Mouse (Mus musculus) liver, embryonic 15.5 days (tissue): Measurements from ENCODE around the gene Uap1. TPM values are rescaled to one million over a fixed set of nuclear protein-coding genes. Genes with fewer than 3 reads are reported as not detected.
A peak's percentile ranks its signal among the peaks of the same experiment; 100 is the strongest.

Source experiments
- ATAC-seq: fragments of 200-750 bp; cut with Nextera tagmentation; 2 replicates; pipeline ENCODE4 v1.8.0; 2017; ENCODE audit warnings: moderate number of reproducible peaks, mild to moderate bottlenecking, moderate library complexity; ENCODE audit not compliant: insufficient read depth
- H3K27ac ChIP-seq: fragments of 300-500 bp; sonication (generic); replicated peaks from 2 replicates; pipeline ENCODE4 v1.5.1; 2015; ENCODE audit warnings: mild to moderate bottlenecking, inconsistent platforms
- H3K27me3 ChIP-seq: fragments of 300-500 bp; sonication (generic); 2 replicates; pipeline ENCODE4 v1.6.1; 2015; ENCODE audit warnings: mild to moderate bottlenecking, inconsistent platforms
- H3K36me3 ChIP-seq: fragments of 300-500 bp; sonication (generic); replicated peaks from 2 replicates; pipeline ENCODE4 v1.6.1; 2015; ENCODE audit warnings: moderate library complexity, mild to moderate bottlenecking, inconsistent platforms
- H3K4me1 ChIP-seq: fragments of 300-500 bp; sonication (generic); replicated peaks from 2 replicates; pipeline ENCODE4 v1.6.1; 2015; ENCODE audit warnings: inconsistent platforms
- H3K4me2 ChIP-seq: fragments of 300-500 bp; sonication (generic); 2 replicates; pipeline ENCODE4 v1.6.1; 2015; ENCODE audit warnings: moderate library complexity, mild to moderate bottlenecking, inconsistent platforms
- H3K4me3 ChIP-seq: fragments of 300-500 bp; sonication (generic); replicated peaks from 2 replicates; pipeline ENCODE4 v1.5.1; 2015; ENCODE audit warnings: mild to moderate bottlenecking, inconsistent platforms
- H3K9ac ChIP-seq: fragments of 300-500 bp; sonication (generic); 2 replicates; pipeline ENCODE4 v1.6.1; 2015; ENCODE audit warnings: moderate library complexity, mild to moderate bottlenecking, inconsistent platforms
- H3K9me3 ChIP-seq: fragments of 300-500 bp; sonication (generic); replicated peaks from 2 replicates; pipeline ENCODE4 v1.6.1; 2016; ENCODE audit warnings: inconsistent platforms
- WGBS: fragments of 180-500 bp; shearing (Covaris S2); methylation state at CpG from one replicate; pipeline ENCODE4 v1.1.7; 2015; ENCODE audit warnings: mixed read lengths; ENCODE audit not compliant: insufficient replicate concordance; 5-methylcytosine and 5-hydroxymethylcytosine counted together
- polyA plus RNA-seq: library from polyadenylated mRNA; unstranded; fragments of >200 nt; fragmentation: Nextera tagmentation; extraction: Ambion mirVana; gene quantifications from 2 replicates; pipeline ENCODE4 v1.2.1, GENCODE M21; 2015

Gene Uap1
- polyA plus RNA-seq, 1 experiment from 2014 or later = 33.8 TPM

- no peak for ATAC-seq
- Histone ChIP-seq H3K36me3 (peaks cover 50% of the 10 kb centered on the region), H3K4me3 (no peak overlapping the region), H3K9me3 (no peaks in the 10 kb centered on the region), H3K4me1 (peaks cover 25% of the 10 kb centered on the region), H3K9ac (no peak overlapping the region), H3K4me2 (no peak overlapping the region), H3K27ac (no peak overlapping the region), H3K27me3 (no peaks in the 10 kb centered on the region)
- 57% methylated on average over 4 of the region's 4 CpGs for WGBS
Measured at GRCm38 (mm10) chr1:170149756-170150155, 25.0 kb downstream of the Uap1 start.

DNA sequence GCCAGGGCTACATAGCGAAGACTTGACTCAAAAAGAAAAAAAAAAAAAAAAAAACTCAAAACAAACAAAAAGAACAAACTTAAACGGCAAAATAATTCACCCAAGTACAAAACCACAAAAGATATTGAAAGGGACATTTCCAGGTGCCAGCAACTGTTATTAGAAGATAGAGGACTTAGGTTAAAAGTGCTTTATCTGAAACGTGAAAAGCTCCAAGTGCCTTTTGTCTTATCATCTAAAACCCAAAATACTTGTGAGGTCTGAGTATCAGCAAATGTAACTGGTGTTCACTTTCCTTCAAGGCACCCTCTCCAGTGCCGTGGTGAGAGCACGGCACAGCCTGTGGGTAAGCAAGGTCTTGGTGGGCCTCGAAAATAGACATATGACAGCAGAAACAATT lies 26.2 kb downstream of the Uap1 start:
- Histone ChIP-seq H3K4me1 (peaks cover 25% of the 10 kb centered on the region), H3K4me2 (0 out of 2 replicates have a peak overlapping the region, but pooled peaks have one; percentile 24), H3K27ac (peak overlapping the region; percentile 76), H3K9me3 (no peaks in the 10 kb centered on the region), H3K27me3 (no peaks in the 10 kb centered on the region), H3K36me3 (peaks cover 52% of the 10 kb centered on the region), H3K4me3 (no peak overlapping the region), H3K9ac (no peak overlapping the region)
- ATAC-seq = peak; percentile 84
- 19% methylated on average over 6 of the region's 6 CpGs for WGBS

- Histone ChIP-seq H3K27ac (peak overlapping the region; percentile 76), H3K9ac (no peak overlapping the region), H3K36me3 (peaks cover 58% of the 10 kb centered on the region), H3K4me1 (peaks cover 25% of the 10 kb centered on the region), H3K9me3 (no peaks in the 10 kb centered on the region), H3K27me3 (no peaks in the 10 kb centered on the region), H3K4me3 (no peak overlapping the region), H3K4me2 (0 out of 2 replicates have a peak overlapping the region, but pooled peaks have one; percentile 24)
- WGBS = 34% methylated on average over 9 of the region's 9 CpGs
- ATAC-seq = peak; percentile 64
Measured at GRCm38 (mm10) chr1:170147651-170148448, 26.9 kb downstream of the Uap1 start.

GRCm38 (mm10) chr1:170145606-170146005 lies 29.2 kb downstream of the Uap1 start:
- H3K9me3 ChIP-seq = no peaks in the 10 kb centered on the region
- H3K4me2 ChIP-seq = no peak overlapping the region
- no peaks in the 10 kb centered on the region for H3K27me3 ChIP-seq
- H3K36me3 ChIP-seq = peaks cover 69% of the 10 kb centered on the region
- no peak for ATAC-seq
- no peak overlapping the region for H3K27ac ChIP-seq
- WGBS = 87% methylated on average over 4 of the region's 4 CpGs
- peaks cover 25% of the 10 kb centered on the region for H3K4me1 ChIP-seq
- H3K4me3 ChIP-seq = no peak overlapping the region
- H3K9ac ChIP-seq = no peak overlapping the region

DNA sequence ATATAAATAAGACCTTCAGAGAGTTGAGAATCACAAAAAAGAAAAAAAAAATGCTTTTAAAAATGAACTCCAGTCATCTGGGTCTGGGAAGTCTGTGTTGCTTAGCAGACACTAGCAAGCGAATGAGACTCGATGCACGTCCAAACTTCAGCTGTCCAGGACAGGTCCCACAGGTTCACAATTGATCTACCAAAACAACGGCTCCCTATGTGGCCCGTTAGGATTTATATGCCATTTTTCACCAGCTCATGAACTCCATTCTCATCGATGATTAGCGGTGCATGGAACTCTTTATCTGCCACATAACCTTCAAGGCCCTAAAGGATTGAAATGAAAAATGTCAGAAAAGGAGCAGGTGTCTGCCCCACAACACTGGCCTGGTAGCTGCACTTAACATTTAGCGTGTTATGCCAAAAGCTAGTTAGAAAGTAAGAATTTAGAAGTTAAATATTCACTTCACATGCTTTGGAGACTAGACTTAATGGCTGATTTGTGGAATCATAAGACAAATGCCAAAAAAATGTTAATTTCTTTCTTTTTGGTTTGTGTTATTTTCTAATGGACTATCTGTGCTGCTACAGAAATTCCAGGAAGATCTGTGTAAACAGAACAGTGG lies 32.4 kb downstream of the Uap1 start:
- no peak for ATAC-seq
- Histone ChIP-seq H3K9me3 (no peaks in the 10 kb centered on the region), H3K4me3 (no peak overlapping the region), H3K9ac (no peak overlapping the region), H3K4me1 (peaks cover 1% of the 10 kb centered on the region), H3K4me2 (no peak overlapping the region), H3K27ac (no peak overlapping the region), H3K27me3 (no peaks in the 10 kb centered on the region), H3K36me3 (peaks cover 40% of the 10 kb centered on the region)
- 84% methylated on average over 8 of the region's 8 CpGs for WGBS

DNA sequence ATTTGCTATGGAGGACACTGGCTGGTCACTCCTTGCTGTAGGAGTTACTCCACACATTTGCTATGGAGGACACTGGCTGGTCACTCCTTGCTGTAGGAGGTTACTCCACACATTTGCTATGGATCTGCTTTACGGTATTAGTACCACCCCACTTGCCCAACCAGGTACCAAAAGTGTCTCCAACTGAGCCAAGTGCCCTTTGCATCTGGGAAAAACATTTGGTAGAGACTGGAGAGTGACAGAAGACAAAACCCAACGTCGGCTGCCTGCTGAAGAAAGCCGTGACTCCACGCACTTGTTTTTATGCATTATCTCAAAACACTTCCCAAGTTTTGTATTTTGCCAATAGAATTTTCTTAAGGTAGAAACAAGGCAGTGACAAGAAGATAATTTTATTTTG lies 33.1 kb downstream of the Uap1 start:
- H3K36me3 ChIP-seq = peaks cover 39% of the 10 kb centered on the region
- no peaks in the 10 kb centered on the region for H3K9me3 ChIP-seq
- no peaks in the 10 kb centered on the region for H3K27me3 ChIP-seq
- no peak for ATAC-seq
- no peaks in the 10 kb centered on the region for H3K4me1 ChIP-seq
- H3K9ac ChIP-seq = no peak overlapping the region
- H3K4me2 ChIP-seq = no peak overlapping the region
- H3K4me3 ChIP-seq = no peak overlapping the region
- H3K27ac ChIP-seq = no peak overlapping the region
- WGBS = 88% methylated on average over 5 of the region's 5 CpGs

DNA sequence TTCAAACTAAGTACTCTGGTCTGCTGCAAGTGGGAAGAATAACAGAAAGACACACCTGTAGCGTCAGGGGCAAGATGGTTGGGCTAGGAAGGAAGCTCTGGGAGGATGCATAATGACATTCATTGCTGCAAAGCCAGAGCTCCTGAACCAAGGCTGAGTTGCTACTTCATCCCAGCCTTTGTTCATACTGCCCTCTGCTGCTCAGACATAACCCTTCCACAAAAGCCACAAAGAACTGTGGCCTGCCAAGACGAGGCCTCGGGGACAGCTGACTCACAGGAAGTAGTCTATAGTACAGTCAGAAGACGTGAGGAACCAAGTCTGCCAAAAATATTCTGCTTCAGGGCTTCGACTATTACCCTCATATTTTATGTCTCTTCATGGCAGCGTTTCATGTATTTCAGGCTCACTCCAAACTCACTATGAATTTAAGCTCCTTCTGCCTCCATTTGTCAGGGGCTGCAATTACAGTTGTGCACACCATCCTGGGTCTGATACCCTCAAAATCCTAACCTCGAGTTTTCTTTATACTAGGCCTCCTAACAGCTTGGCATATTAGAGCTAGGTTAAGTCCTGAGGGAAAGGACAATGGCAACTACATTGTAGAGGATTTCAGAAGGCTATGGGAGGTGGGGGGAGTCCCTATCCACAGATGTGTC lies 38.3 kb downstream of the Uap1 start:
- Histone ChIP-seq H3K27ac (no peak overlapping the region), H3K9me3 (no peaks in the 10 kb centered on the region), H3K4me1 (no peaks in the 10 kb centered on the region), H3K27me3 (no peaks in the 10 kb centered on the region), H3K4me3 (no peak overlapping the region), H3K9ac (no peak overlapping the region), H3K4me2 (no peak overlapping the region), H3K36me3 (no peaks in the 10 kb centered on the region; the same call in 1 of the 2 replicates)
- peak; percentile 42; the same call in 1 of the 2 replicates for ATAC-seq
- WGBS = 10% methylated on average over 7 of the region's 7 CpGs

DNA sequence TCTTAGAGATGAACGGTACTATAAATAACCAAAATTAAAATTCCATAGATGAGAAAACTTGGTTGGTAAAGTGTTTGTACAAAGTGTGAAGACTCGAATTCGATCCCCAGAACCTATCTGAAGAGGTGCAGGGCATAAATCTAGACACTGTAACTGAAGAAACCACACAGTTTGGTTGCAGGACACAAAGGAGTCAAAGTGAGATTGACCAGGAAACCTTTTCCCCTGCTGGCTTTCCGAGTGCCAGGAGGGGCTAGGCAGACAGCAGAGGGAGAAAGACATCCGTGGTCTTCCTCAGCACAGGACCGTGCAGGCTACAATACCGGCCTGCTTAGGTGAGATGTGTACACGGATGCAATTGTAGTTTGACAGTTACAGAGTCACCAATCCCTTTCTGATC lies 40.5 kb downstream of the Uap1 start:
- no peak for ATAC-seq
- no peaks in the 10 kb centered on the region for H3K9me3 ChIP-seq
- H3K27ac ChIP-seq = no peak overlapping the region
- H3K4me1 ChIP-seq = no peaks in the 10 kb centered on the region
- WGBS = 73% methylated on average over 8 of the region's 8 CpGs
- H3K36me3 ChIP-seq = no peaks in the 10 kb centered on the region
- H3K27me3 ChIP-seq = no peaks in the 10 kb centered on the region
- H3K4me3 ChIP-seq = no peak overlapping the region
- no peak overlapping the region for H3K9ac ChIP-seq
- H3K4me2 ChIP-seq = no peak overlapping the region

GRCm38 (mm10) chr1:170130962-170131361 lies 43.8 kb downstream of the Uap1 start:
- Histone ChIP-seq H3K27me3 (no peaks in the 10 kb centered on the region), H3K9me3 (no peaks in the 10 kb centered on the region), H3K27ac (no peak overlapping the region), H3K4me3 (no peak overlapping the region), H3K36me3 (no peaks in the 10 kb centered on the region), H3K9ac (no peak overlapping the region), H3K4me1 (no peaks in the 10 kb centered on the region), H3K4me2 (no peak overlapping the region)
- 57% methylated on average over 3 of the region's 3 CpGs for WGBS
- no peak for ATAC-seq

DNA sequence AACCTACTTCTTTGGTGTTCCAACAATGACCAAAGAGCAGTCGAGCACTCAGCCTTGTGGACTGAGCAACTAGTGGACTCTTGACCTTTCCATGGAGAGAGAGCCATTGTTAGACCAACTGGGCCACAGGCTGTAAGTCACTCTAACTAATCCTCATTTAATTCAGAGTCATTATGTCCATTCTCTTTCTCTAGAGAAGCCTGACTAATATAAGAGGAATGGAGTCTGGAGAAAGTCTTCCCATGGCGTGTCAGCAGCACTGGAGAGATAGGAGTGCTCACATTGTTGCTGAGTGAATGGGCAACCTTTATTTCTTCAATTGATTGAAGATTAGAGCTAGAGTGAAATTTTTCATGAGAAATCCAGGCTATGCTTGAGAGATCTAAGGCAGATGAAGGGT lies 50.1 kb downstream of the Uap1 start:
- no peak overlapping the region for H3K9ac ChIP-seq
- H3K36me3 ChIP-seq = no peaks in the 10 kb centered on the region
- H3K4me3 ChIP-seq = no peak overlapping the region
- WGBS = 55% methylated on average over 2 of the region's 2 CpGs
- no peaks in the 10 kb centered on the region for H3K4me1 ChIP-seq
- no peak overlapping the region for H3K4me2 ChIP-seq
- H3K27me3 ChIP-seq = no peaks in the 10 kb centered on the region
- ATAC-seq = no peak
- no peak overlapping the region for H3K27ac ChIP-seq
- H3K9me3 ChIP-seq = no peaks in the 10 kb centered on the region

DNA sequence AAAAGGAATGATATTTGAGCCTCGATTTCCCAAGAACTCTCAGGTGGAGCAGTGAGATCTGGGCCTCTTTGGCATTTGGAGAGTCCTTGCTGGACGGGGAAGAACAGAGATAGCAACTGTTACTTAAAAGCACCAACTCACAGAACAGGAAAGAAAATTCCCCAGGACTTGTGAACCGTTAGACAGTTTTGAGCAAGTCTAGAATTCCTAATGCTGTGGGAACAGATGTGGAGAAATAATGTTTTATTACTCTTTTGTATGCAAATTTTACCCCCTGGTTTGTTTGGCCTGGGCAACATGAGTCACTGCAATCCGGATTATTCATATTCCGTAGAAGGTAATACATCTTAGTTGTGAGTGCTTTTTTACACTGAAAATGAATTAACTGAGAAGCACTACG lies 61.1 kb downstream of the Uap1 start:
- WGBS = 63% methylated on average over 6 of the region's 6 CpGs
- no peak overlapping the region for H3K4me2 ChIP-seq
- no peak overlapping the region for H3K4me3 ChIP-seq
- no peaks in the 10 kb centered on the region for H3K27me3 ChIP-seq
- no peak overlapping the region for H3K9ac ChIP-seq
- H3K9me3 ChIP-seq = no peaks in the 10 kb centered on the region
- H3K4me1 ChIP-seq = no peaks in the 10 kb centered on the region
- no peak for ATAC-seq
- no peak overlapping the region for H3K27ac ChIP-seq
- H3K36me3 ChIP-seq = no peaks in the 10 kb centered on the region
